Mouse (Mus musculus): ENCODE measurements at regions not wholly inside any gene's neighbourhood (a gene's known extent, or its start where the extent isn't known, plus 50 kb on each side); places are given as distances from the start of the nearest gene placed in this dataset.

DNA sequence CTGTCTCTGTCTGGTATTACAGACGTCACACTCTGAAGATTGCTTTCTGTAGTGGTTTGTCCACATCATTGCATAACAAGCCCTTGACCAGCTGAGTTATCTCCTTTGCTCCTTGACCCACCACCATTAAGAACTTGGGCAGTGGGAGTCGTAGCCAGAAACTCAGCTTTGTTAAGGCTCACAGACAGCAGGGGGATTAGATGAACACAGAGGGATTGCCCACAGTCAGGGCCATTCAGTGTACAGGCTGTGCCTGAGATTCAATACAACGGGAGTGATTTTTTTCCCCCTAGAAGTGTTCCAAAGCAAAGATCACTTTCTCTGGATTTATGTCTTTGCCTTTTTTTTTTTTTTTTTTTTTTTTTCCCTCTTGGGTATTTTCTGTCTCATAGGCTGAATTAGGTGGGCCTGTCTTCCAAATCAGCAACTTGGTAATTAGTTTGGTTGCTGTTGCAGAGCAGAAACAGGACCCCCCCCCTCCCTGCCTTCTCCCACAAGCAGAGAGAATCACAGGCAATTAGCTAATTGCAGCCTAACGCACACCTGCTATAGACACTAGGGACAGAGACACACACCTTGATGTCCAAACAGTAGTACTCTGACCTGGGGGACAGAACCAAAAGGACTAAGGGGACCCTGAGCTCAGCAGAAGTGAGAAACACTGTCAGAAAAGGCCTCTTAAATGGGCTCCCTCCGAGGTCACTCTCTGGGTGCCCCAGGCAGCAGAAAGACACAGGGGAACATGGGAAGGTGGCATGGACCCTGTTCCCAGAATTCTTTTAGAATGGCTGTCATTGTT, 340.4 kb upstream of the Dynlrb2 start:
- no peaks in the 10 kb centered on the region for H3K79me2 ChIP-seq (ENCODE audit: control insufficient read depth, insufficient read depth, low read length, poor library complexity)
- no peak for DNase-seq (ENCODE audit: low read depth, low spot score)
- no peaks in the 10 kb centered on the region for H3K27me3 ChIP-seq (ENCODE audit: control insufficient read depth in 1 of 2, insufficient read depth in 2 of 2, low read length in 2 of 2)
- no peak for TF ChIP-seq MYC (IDR thresholded peaks at IDR 0.05; ENCODE audit: low read depth, low read length)
- no peak for TF ChIP-seq CHD2 (IDR thresholded peaks at IDR 0.05; ENCODE audit: low read length)
- no peak for TF ChIP-seq POLR2AphosphoS2 (IDR thresholded peaks at IDR 0.05; ENCODE audit: low read length)
- no peak overlapping the region for H3K27ac ChIP-seq (ENCODE audit: control insufficient read depth, low read depth, low read length)
- H3K9me3 ChIP-seq (replicated peaks; ENCODE audit: insufficient read depth, low read length): no peaks in the 10 kb centered on the region
- H3K9ac ChIP-seq (ENCODE audit: control insufficient read depth, low read depth, low read length, poor library complexity, severe bottlenecking): no peak overlapping the region
- H3K4me1 ChIP-seq (ENCODE audit: control insufficient read depth in 1 of 2, insufficient read depth in 2 of 2, low read length in 2 of 2): no peaks in the 10 kb centered on the region
- H3K36me3 ChIP-seq (ENCODE audit: control insufficient read depth in 1 of 2, insufficient read depth in 2 of 2, low read length in 2 of 2): no peaks in the 10 kb centered on the region
- H3K4me3 ChIP-seq (ENCODE audit: control insufficient read depth in 1 of 2, insufficient read depth in 1 of 2, low read depth in 2 of 2, low read length in 2 of 2): no peak overlapping the region

DNA sequence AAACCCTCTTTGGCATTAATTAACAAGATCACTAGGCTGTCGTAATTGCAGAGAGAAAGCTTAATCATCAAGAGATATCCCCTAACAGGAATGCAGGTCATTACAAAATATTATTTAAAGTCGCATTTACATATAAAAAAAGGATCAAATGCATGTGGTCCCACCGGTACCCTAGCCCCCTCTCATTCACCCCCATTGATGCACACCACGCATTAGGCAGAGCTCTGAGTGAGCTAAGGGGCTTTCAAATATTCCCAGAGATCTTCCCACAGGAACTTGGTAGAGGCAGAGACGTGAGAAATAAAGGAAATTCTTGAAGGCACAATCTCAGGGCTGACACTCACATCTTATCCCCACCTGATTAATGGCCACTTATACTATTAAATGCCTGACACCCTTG, 343.8 kb upstream of the Dynlrb2 start:
- no peak for DNase-seq (ENCODE audit: low read depth, low spot score)
- no peak overlapping the region for H3K4me3 ChIP-seq (ENCODE audit: control insufficient read depth in 1 of 2, insufficient read depth in 1 of 2, low read depth in 2 of 2, low read length in 2 of 2)
- H3K4me1 ChIP-seq (ENCODE audit: control insufficient read depth in 1 of 2, insufficient read depth in 2 of 2, low read length in 2 of 2): no peaks in the 10 kb centered on the region
- TF ChIP-seq ZMIZ1 (IDR thresholded peaks at IDR 0.05; ENCODE audit: low read depth, low read length) (no peak), MXI1 (IDR thresholded peaks at IDR 0.05; ENCODE audit: low read depth, low read length) (no peak), E2F4 (IDR thresholded peaks at IDR 0.05; ENCODE audit: borderline replicate concordance, low read depth, low read length) (no peak), EP300 (IDR thresholded peaks at IDR 0.05; ENCODE audit: low read depth in 1 of 2, low read length in 2 of 2) (no peak), USF1 (IDR thresholded peaks at IDR 0.05; ENCODE audit: low read depth, low read length) (no peak), POLR2AphosphoS5 (IDR thresholded peaks at IDR 0.05; ENCODE audit: borderline replicate concordance, low read depth, low read length) (no peak), CTCF (IDR thresholded peaks at IDR 0.05 in 2 of 3, conservative IDR thresholded peaks at IDR 0.05 in 1 of 3; ENCODE audit: control insufficient read depth in 1 of 3, insufficient read depth in 1 of 3, low read depth in 2 of 3, low read length in 3 of 3, poor library complexity in 1 of 3, severe bottlenecking in 1 of 3) (no peak)
- H3K27ac ChIP-seq (ENCODE audit: control insufficient read depth, low read depth, low read length): no peak overlapping the region
- no peaks in the 10 kb centered on the region for H3K36me3 ChIP-seq (ENCODE audit: control insufficient read depth in 1 of 2, insufficient read depth in 2 of 2, low read length in 2 of 2)
- no peak overlapping the region for H3K9ac ChIP-seq (ENCODE audit: control insufficient read depth, low read depth, low read length, poor library complexity, severe bottlenecking)
- no peaks in the 10 kb centered on the region for H3K79me2 ChIP-seq (ENCODE audit: control insufficient read depth, insufficient read depth, low read length, poor library complexity)
- no peaks in the 10 kb centered on the region for H3K9me3 ChIP-seq (replicated peaks; ENCODE audit: insufficient read depth, low read length)
- H3K27me3 ChIP-seq (ENCODE audit: control insufficient read depth in 1 of 2, insufficient read depth in 2 of 2, low read length in 2 of 2): no peaks in the 10 kb centered on the region

DNA sequence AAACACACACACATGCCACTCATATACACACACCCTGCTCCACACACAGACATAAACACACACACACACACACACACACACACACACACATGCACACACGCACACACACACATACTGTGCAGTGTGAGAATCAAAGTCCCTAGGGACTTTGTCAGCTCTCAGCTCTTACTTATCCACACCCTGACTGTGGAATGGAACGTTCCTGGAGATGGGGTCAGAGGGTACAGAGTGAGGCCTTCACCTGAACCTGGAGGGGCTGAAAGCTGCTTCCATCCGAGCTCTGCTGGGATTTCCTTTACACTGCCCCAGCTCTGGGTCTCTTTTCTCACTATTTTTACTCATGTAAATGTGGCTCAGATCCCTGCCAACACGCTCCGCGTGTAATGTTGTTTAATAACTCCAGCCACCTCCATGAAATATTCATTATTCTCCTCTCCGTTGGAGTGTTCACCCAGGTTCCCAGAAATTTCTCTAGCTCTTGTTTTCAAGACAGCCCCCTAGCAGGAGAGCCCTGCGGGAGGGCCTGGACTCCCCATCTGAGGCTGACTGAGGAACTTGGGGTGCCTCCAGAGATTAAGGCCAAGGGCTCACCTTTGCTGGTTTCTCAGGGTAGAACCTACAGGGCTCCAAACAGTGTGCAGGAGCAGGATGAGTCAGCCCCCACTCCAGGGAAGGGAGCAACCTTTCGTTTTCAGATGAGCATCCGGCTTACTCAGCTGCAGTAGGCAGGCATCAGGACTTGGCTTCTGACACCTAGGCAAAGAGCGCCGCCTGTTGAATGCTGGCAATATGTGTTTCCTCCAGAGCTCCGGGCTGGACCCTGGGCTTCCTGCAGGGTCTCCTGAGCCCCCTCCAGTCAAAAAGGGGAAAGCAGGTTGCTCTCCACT, 360.8 kb upstream of the Dynlrb2 start:
- no peak for DNase-seq (ENCODE audit: low read depth, low spot score)
- no peaks in the 10 kb centered on the region for H3K9me3 ChIP-seq (replicated peaks; ENCODE audit: insufficient read depth, low read length)
- TF ChIP-seq MYB (IDR thresholded peaks at IDR 0.05; ENCODE audit: low read depth, low read length): no peak
- no peaks in the 10 kb centered on the region for H3K4me1 ChIP-seq (ENCODE audit: control insufficient read depth in 1 of 2, insufficient read depth in 2 of 2, low read length in 2 of 2)
- H3K9ac ChIP-seq (ENCODE audit: control insufficient read depth, low read depth, low read length, poor library complexity, severe bottlenecking): no peak overlapping the region
- H3K36me3 ChIP-seq (ENCODE audit: control insufficient read depth in 1 of 2, insufficient read depth in 2 of 2, low read length in 2 of 2): no peaks in the 10 kb centered on the region
- no peak overlapping the region for H3K27ac ChIP-seq (ENCODE audit: control insufficient read depth, low read depth, low read length)
- no peaks in the 10 kb centered on the region for H3K79me2 ChIP-seq (ENCODE audit: control insufficient read depth, insufficient read depth, low read length, poor library complexity)
- H3K4me3 ChIP-seq (ENCODE audit: control insufficient read depth in 1 of 2, insufficient read depth in 1 of 2, low read depth in 2 of 2, low read length in 2 of 2): no peak overlapping the region
- no peaks in the 10 kb centered on the region for H3K27me3 ChIP-seq (ENCODE audit: control insufficient read depth in 1 of 2, insufficient read depth in 2 of 2, low read length in 2 of 2)

Measured in MEL (cell line).